Mouse (Mus musculus): ENCODE data around the gene Pole2.

GRCm38 (mm10) chr12:69183583-69184308 is 44.2 kb downstream of the Pole2 start, which contains the start of the genes Rpl36al and Mgat2:
- no peak for TF ChIP-seq GATA1 (IDR thresholded peaks at IDR 0.05; ENCODE audit: borderline replicate concordance, low read length)
- TF ChIP-seq FLI1 (IDR thresholded peaks at IDR 0.05; ENCODE audit: low read length): no peak
